Mouse (Mus musculus) gonadal fat pad, adult 2 months (tissue): ENCODE data around the gene Nme1. TPM values are rescaled to one million over a fixed set of nuclear protein-coding genes. Genes with fewer than 3 reads are reported as not detected.
"Not testable (repeated sequence)": the region's sequence is repeated elsewhere in the genome, so short reads cannot be mapped to it uniquely, and the experiment has no call there.

Experiments used
- DNase-seq: peaks from one replicate; pipeline ENCODE4 v3.0.0-alpha.2; 2012; ENCODE audit warnings: low read depth
- polyA plus RNA-seq: library from polyadenylated mRNA; depleted of rRNA; stranded (reverse); fragments of >200 nt; gene quantifications from 2 replicates; pipeline ENCODE4 v1.2.3, GENCODE M21; 2012

The Nme1 gene
- polyA plus RNA-seq, 1 experiment: 109 TPM

- DNase-seq: no peak
These were observed 2.9 kb downstream of the Nme1 start for GRCm38 (mm10) chr11:93965391-93965790.

DNA sequence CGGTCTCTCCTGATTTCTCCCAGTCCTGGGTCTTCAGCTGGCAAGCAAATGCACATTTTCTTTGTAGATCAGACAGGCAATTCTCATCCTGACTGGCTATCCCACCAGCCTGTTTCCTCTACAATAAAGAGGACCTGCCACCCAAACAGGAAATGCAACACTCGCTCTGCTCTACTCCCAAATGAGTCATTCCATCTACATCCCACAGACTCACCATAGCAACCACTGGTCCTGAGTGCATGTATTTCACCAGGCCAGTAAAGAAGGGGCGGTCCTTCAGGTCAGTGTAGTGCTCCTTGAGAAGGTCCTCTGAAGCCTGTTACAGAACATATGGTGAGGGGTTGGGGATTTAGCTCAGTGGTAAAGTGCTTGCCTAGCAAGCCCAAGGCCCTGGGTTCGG lies 5.3 kb downstream of the Nme1 start:
- no peak for DNase-seq

GRCm38 (mm10) chr11:93961482-93961881 lies 6.8 kb downstream of the Nme1 start:
- no peak for DNase-seq

DNA sequence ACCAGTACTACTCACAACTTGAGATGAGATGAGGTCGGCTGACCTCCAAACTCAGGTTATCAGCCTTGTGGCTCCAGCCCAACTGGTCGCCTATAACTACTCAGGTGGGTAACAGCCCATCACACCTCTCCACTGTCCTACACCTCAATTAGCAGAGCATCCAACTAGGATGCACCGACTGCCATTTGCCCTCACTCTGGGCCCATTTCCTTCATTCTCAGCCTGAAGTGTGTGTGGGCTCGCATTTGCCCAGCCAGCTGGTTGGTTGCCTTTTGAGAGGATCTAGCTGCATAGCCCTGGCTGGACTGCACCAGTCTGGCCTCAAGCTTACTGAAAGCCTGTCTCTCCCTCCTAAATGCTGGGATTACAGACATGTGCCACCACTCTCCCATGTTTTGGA lies 10.6 kb downstream of the Nme1 start:
- DNase-seq: no peak

DNA sequence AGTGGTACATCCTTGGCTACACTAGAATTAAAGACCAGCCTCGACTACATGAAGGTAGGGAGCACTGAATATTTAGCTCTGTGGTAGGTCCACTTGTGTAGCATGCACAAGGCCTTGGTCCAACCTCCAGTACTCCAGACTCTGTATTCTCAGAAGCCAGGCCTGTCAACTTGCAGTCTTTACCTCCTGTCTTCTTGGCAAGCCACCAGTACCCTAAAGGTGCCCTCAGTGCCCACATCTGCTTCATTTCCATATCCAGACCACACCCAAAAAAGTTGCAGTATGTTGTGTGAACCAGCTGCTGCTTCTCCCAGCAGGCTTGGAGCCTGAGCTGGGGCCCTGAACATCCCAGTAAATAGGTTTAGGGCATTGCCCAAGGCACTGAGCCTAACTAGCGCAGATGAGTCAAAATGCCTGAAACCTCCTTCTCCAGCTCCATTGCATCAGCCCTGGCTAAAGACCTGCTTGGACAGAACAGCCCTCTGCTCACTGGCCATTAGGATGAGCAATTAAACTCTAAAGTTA lies 11.2 kb downstream of the Nme1 start:
- no peak for DNase-seq

GRCm38 (mm10) chr11:93956159-93956558 lies 12.2 kb downstream of the Nme1 start, which contains the start of gene Nme2:
Nme2 (minus strand) TSS chr11:93956259.
- DNase-seq: no peak

DNA sequence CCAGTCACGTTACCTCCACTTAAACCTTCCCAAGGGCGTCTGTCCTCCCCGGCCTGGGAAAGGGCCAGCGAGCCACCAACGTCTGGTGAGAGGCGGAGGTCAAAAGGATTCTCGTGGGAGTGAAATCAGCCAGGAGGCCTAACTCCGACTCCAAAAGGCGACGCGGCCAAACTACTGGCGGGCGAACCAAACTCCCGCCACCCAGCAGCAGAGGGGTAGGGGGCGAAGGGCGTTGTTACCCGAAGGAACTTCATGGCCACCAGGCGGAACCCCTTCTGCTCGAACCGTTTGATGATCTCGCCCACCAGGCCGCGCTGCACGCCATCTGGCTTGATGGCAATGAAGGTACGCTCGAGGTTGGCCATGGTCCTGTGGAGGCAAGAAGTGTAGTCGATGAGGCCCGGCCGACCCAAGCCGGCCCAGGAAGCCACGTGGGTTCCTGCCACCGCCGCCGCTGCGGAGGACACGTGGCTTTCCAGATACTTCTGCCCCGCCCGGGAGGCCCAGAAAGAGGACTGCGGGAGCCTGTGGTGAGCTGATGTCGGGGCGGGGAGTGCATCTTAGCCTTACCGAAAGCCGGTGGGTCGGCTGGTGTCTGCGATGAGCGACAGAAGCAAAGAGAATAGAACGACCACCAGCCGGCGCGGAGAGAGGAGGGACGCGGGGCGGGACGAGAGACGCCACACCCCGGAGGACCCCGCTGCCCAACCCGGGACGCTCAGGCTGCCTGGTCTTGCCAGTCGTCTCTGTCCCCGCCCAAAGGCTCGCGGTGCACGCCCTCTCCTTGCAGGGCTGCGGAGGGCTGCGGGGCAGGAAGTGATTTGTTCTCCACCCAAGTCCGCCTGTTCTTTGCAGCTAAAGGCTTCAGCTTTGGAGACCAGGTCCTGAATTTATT lies 12.8 kb downstream of the Nme1 start:
- DNase-seq: no peak

- no peak for DNase-seq
These were observed 13.5 kb downstream of the Nme1 start for GRCm38 (mm10) chr11:93954738-93955255.

DNA sequence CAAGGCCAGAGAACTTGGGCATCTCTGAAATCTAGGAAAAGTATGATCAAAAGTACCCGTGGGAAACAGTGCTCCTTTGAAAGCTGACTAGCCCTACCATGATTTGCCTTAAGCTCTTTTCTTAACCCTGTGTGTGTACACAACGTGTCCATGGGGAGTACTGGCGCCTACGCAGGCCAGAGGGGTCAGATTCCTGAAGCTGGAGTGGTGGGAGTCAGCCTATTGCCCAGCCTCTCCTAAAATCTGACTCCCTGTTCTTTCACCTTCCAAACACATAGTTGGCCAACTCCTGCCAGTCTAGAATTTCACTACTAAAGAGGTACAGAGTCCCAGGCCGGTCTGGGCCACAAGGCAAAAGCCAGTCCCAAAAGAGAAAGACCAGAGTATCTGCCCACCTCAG lies 15.9 kb downstream of the Nme1 start:
- no peak for DNase-seq

DNA sequence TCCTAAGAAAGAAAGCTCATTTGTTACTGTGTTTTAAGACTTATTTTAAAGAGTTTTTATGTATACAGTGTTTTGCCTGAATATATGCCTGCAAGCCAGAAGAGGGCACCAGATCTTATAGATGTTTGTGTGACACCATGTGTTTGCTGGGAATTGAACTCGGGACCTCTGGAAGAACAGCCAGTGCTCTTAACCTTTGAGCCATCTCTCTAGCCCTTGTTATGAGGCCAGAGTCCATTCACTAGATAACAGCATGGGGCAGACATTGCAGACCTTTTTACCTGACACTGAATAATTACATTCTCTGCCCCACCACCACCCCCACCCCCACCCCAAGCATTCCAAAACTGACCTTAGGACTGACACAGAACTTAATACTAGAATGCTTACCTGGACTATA lies 18.3 kb downstream of the Nme1 start:
- no peak for DNase-seq

- DNase-seq: no peak
These were observed 19.3 kb downstream of the Nme1 start for GRCm38 (mm10) chr11:93948887-93949567.

- DNase-seq: no peak
These were observed 23.3 kb downstream of the Nme1 start for GRCm38 (mm10) chr11:93944986-93945385.

DNA sequence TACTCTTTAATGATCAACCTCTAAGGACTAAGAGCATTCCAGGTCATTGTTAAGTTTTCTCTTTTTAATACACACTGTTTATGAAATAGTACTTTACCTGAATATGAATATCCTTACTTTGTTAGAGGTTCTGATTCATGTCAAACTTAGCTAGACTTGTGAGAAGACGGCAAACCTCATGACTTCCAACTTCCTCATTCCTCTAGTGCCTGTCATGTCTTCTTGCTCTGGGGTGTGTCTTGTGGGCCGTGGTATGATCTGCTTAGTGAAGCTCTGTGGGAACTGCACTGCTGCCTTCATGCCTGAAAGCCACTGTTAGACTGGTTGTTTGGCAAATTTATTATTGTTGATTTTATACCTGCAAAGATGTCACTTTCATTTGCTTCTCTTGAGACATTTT lies 27.4 kb downstream of the Nme1 start:
- DNase-seq: no peak

- DNase-seq: no peak
These were observed 39.2 kb downstream of the Nme1 start for GRCm38 (mm10) chr11:93929106-93929505.

GRCm38 (mm10) chr11:93915019-93915418 lies 53.3 kb downstream of the Nme1 start:
- DNase-seq: not testable (repeated sequence)

DNA sequence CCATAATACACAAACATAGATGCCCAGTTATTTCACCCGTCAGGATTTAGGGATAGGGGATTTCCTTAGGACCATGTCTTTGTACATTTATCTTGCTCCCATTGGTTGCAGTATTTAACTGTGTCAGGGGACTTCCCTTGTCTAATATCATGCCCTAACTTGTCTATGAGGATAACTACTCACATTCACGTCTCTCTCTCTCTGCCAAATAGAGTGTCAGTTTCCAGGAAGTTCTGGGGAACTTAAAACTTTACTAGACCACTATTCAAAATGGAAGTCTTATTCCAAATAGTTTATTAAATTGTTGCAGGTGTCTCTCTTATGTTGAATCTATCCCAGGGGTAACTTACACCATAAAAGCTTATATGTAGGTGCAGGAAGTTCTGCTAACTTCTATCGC lies 56.7 kb downstream of the Nme1 start:
- no peak for DNase-seq

GRCm38 (mm10) chr11:93908829-93909228 lies 59.5 kb downstream of the Nme1 start:
- no peak for DNase-seq

GRCm38 (mm10) chr11:93907839-93908238 lies 60.5 kb downstream of the Nme1 start:
- no peak for DNase-seq
